Mouse (Mus musculus) liver, embryonic 14.5 days (tissue): ENCODE results near the gene Cachd1.

Experiments
- CTCF ChIP-seq: IDR thresholded peaks from 2 replicates; pipeline ENCODE4 v1.5.1; 2016; ENCODE audit warnings: antibody characterized with exemption, low read depth, control low read depth
- EP300 ChIP-seq: IDR thresholded peaks from 2 replicates; pipeline ENCODE4 v1.6.1; 2016; ENCODE audit warnings: antibody characterized with exemption, low read depth

- TF ChIP-seq CTCF (no peak), EP300 (no peak)
Observed at GRCm38 (mm10) chr4:100951876-100952275, 175.4 kb downstream of the Cachd1 start.
